ENCODE assay signal across 44 mouse cellular contexts in the genomic region with DNA sequence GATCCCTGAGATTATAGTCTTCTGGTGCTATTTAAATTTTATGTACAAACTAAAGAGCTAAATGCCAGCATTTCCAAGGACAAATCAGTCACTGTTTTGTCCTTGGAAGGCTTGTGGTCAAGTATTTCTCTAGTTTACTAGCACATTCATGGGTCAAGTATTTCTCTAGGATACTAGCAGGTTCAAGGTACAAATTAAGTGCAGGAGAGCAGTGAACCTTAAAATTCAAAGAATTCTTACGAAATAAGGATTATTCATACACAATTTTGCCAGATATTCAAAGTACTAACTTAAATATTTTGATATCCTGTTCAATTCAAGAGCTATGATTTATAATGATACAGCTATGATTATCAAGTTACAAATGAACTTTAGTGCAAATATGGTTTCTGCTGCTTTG. TPM values are rescaled to one million over a fixed set of nuclear protein-coding genes. Genes with fewer than 3 reads are reported as not detected.
"Had no signal": no experiment of that assay in that cellular context is flagged by ENCODE, and none has a peak within 500 bp of the region (broad histone marks: within the 10 kb centered on the region; RNA-seq: fewer than 3 reads in every experiment).

No protein-coding gene starts in this region.

- H3K4me1 ChIP-seq: limb, embryonic 10.5 days; limb, embryonic 12.5 days; limb, embryonic 13.5 days; limb, embryonic 15.5 days; liver, embryonic 13.5 days; liver, embryonic 15.5 days; lung, embryonic 15.5 days; megakaryocyte, embryonic 14.5 days; midbrain, embryonic 10.5 days; midbrain, embryonic 12.5 days; midbrain, embryonic 13.5 days; midbrain, embryonic 15.5 days; neural tube, embryonic 12.5 days had no signal

- H3K36me3 ChIP-seq: limb, embryonic 10.5 days; limb, embryonic 12.5 days; limb, embryonic 13.5 days; limb, embryonic 15.5 days; liver, embryonic 13.5 days; liver, embryonic 15.5 days; lung, embryonic 15.5 days; midbrain, embryonic 10.5 days; midbrain, embryonic 12.5 days; midbrain, embryonic 13.5 days; midbrain, embryonic 15.5 days; neural tube, embryonic 12.5 days had no signal

- ATAC-seq: liver, postnatal 0 days; lung, postnatal 0 days; midbrain, embryonic 13.5 days; midbrain, embryonic 15.5 days; midbrain, embryonic 16.5 days had no signal

- H3K9ac ChIP-seq: limb, embryonic 12.5 days; limb, embryonic 13.5 days; limb, embryonic 15.5 days; liver, embryonic 13.5 days; liver, embryonic 14.5 days; liver, embryonic 15.5 days; liver, postnatal 0 days; lung, embryonic 14.5 days; lung, embryonic 15.5 days; midbrain, embryonic 12.5 days; midbrain, embryonic 13.5 days; midbrain, embryonic 15.5 days; neural tube, embryonic 12.5 days had no signal

- H3K27me3 ChIP-seq: limb, embryonic 12.5 days; limb, embryonic 13.5 days; limb, embryonic 15.5 days; liver, embryonic 13.5 days; liver, embryonic 15.5 days; lung, embryonic 15.5 days; megakaryocyte, embryonic 14.5 days; midbrain, embryonic 12.5 days; midbrain, embryonic 13.5 days; midbrain, embryonic 15.5 days; neural tube, embryonic 12.5 days had no signal

- H3K9me3 ChIP-seq: limb, embryonic 10.5 days; limb, embryonic 12.5 days; limb, embryonic 13.5 days; limb, embryonic 15.5 days; liver, embryonic 13.5 days; liver, embryonic 15.5 days; lung, embryonic 15.5 days; midbrain, embryonic 10.5 days; midbrain, embryonic 13.5 days; midbrain, embryonic 15.5 days had no signal

- H3K4me2 ChIP-seq: limb, embryonic 12.5 days; limb, embryonic 13.5 days; limb, embryonic 15.5 days; liver, embryonic 11.5 days; liver, embryonic 13.5 days; liver, embryonic 15.5 days; lung, embryonic 14.5 days; lung, embryonic 15.5 days; midbrain, embryonic 11.5 days; midbrain, embryonic 12.5 days; midbrain, embryonic 13.5 days; midbrain, embryonic 15.5 days; neural tube, embryonic 12.5 days had no signal

- H3K27ac ChIP-seq: limb, embryonic 10.5 days; limb, embryonic 12.5 days; limb, embryonic 13.5 days; limb, embryonic 15.5 days; liver, embryonic 13.5 days; liver, embryonic 14.5 days; liver, embryonic 15.5 days; lung, embryonic 15.5 days; macrophage; midbrain, embryonic 10.5 days; midbrain, embryonic 12.5 days; midbrain, embryonic 13.5 days; midbrain, embryonic 15.5 days; neural tube, embryonic 12.5 days had no signal

- H3K4me3 ChIP-seq: limb, embryonic 10.5 days; limb, embryonic 12.5 days; limb, embryonic 13.5 days; limb, embryonic 15.5 days; liver, embryonic 13.5 days; liver, embryonic 15.5 days; lung, embryonic 15.5 days; midbrain, embryonic 10.5 days; midbrain, embryonic 12.5 days; midbrain, embryonic 13.5 days; midbrain, embryonic 15.5 days; myocyte; neural tube, embryonic 12.5 days had no signal

- DNase-seq: left cerebral cortex, postnatal 4 days; liver; liver, embryonic 13.5 days; liver, postnatal 0 days; lung, adult 18-20 months; lung, adult 2 months; lung, embryonic 14.5 days; lung, postnatal 10 days; lung, postnatal 14 days; lung, postnatal 36 days; lung, postnatal 4 days; midbrain, embryonic 14.5 days had no signal

RNA-seq across cellular contexts. Expression of a gene that starts 23.2 kb away (rescaled TPM):
- total RNA-seq: left cerebral cortex, adult 8-10 months; left cerebral cortex, postnatal 25 days; left cerebral cortex, postnatal 36 days; left cerebral cortex, postnatal 4 days; megakaryocyte progenitor cell, adult 5-6 weeks; megakaryocyte, adult 5-6 weeks; megakaryocyte-erythroid progenitor cell, adult 5-6 weeks; midbrain, postnatal 0 days; monocyte, adult 5-6 weeks had no signal
- polyA plus RNA-seq: limb, embryonic 10.5 days; limb, embryonic 11.5 days; limb, embryonic 12.5 days; limb, embryonic 13.5 days; limb, embryonic 14.5 days; limb, embryonic 15.5 days; liver, embryonic 11.5 days; liver, embryonic 13.5 days; liver, embryonic 14.5 days; liver, embryonic 15.5 days; liver, embryonic 16.5 days; liver, postnatal 0 days; lung, adult 2 months; lung, embryonic 14.5 days; lung, embryonic 15.5 days; lung, embryonic 16.5 days; lung, postnatal 0 days; macrophage; midbrain, embryonic 10.5 days; midbrain, embryonic 11.5 days; midbrain, embryonic 12.5 days; midbrain, embryonic 13.5 days; midbrain, embryonic 14.5 days; midbrain, embryonic 15.5 days; midbrain, embryonic 16.5 days; midbrain, postnatal 0 days; myocyte; neural tube, embryonic 11.5 days; neural tube, embryonic 12.5 days had no signal
